Mouse (Mus musculus) left cerebral cortex, adult 18-20 months (tissue): ENCODE measurements around the gene Lamc1. TPM values are rescaled to one million over a fixed set of nuclear protein-coding genes. Genes with fewer than 3 reads are reported as not detected.

Source experiments
- DNase-seq, 2 experiments: peaks; one replicate each; pipeline ENCODE4 v3.0.0; 2021 to 2022; ENCODE audit warnings: low spot score in 2 of 2, mixed read lengths in 1 of 2
- total RNA-seq, 2 experiments: library from RNA; stranded (reverse); gene quantifications; 2 replicates each; pipeline ENCODE4 v1.2.3; 2021

Gene Lamc1
- total RNA-seq, 2 experiments from 2014 or later = 25.3 to 25.5 TPM

DNA sequence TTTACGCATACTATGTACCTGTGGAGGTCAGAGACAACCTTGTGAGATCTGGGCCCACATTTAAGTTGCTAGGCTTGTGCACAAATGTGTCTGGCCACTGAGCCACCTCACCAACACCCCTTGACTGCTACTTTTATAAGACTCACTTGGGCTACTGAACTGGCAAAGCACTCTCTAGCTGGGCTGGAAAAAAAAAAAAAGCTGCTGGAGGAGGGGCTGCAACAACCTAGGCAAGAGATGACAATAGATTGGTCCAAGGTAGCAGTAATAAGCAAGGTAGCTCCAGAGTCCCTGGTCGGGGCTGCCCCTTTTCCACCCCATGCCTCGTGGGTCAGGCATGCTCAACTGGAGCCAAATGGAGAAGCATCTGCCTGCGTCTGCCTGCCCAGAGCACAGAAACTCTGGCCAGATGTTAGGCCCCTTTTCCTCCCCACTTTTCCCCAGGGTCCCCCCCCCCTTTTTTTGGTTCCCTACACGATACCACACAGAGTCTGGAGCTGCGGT is 63.7 kb downstream of the Lamc1 start:
- DNase-seq = no peak

DNA sequence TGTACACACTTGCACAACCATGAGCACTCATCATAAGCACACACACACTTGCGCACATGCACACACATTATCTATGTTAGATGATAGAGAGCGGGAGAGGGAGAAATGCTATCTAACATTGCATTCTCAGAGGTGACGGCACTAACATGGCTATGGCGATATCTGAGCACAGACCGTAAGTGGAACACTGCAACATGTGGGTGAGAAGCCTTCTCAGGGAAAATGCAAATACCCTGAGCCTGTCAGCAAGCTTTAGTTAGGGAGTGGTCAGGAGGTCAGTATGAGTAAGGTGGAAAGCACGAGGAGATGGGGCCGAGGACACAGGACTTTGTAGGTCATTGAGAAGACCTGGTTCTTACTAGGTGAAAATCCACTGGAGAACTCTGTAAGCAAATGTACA is 64.3 kb downstream of the Lamc1 start:
- DNase-seq = no peak

GRCm38 (mm10) chr1:153267730-153268129 is 64.9 kb downstream of the Lamc1 start:
- no peak for DNase-seq

GRCm38 (mm10) chr1:153266891-153267290 is 65.7 kb downstream of the Lamc1 start:
- DNase-seq = peak in 1 of 2 experiments; percentile 29

DNA sequence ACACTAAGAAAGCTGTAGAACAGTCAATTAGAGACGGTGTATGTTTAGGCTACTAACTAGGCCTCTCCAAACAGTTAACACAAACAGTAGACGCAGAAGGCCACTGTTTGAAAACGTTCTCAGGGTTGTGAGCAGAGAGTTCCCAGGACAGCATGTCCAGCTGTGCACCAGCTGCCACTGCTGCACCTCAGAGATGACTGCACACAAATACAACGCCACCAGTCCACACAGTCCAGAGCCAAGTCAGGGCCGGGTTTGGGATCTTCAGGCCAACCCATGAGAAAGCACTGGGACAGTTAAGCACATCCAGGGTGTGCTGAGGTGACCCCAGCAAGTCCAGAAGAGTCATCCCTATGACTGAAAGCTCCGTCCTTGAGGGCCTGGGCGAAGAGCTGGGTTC is 67.0 kb downstream of the Lamc1 start:
- DNase-seq = no peak

GRCm38 (mm10) chr1:153265066-153265465 is 67.5 kb downstream of the Lamc1 start:
- DNase-seq = no peak

- DNase-seq = no peak
Measured at GRCm38 (mm10) chr1:153259752-153260300, 72.8 kb downstream of the Lamc1 start.

GRCm38 (mm10) chr1:153252540-153253210 is 79.9 kb downstream of the Lamc1 start:
- DNase-seq = no peak

- no peak for DNase-seq
Measured at GRCm38 (mm10) chr1:153251590-153252206, 80.9 kb downstream of the Lamc1 start.

DNA sequence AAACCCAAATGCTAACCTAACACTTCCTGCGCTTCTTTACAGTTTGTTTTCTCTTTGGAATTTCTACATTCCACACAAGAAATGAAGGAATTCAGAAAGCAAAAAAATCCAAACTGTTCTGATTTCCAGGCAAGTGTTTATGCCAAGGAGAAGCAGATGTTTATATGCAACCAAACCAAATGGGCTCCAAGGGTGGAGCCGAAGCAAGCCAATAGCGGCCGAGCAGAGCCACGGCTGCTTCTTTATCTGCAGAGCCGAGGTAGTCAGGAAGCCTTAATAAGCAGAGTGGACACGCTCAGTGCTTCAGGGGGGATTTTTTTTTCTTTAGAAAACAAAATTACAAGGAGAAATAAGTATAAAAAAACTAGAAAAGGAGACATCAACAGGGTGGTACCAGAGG is 91.2 kb downstream of the Lamc1 start:
- DNase-seq = no peak

- no peak for DNase-seq
Measured at GRCm38 (mm10) chr1:153235576-153235975, 97.0 kb downstream of the Lamc1 start.

DNA sequence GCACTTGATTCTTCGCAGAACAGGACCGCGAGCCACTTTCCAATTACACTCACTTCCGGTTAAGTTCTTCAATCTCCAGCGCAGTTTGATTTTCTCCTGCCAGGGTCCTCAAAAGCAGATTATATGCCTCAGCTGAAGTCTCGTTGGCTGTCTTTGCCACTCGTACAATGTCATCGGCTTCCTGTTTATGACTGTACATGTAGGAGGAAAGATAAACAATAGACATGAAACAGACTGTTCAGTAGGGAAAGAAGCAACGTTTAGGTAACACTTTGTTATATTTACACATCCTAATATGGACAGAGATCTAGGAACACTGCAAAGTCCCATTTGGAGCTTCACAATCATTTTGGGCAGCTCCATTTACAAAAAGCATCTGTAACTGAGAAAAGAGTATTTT is 100.9 kb downstream of the Lamc1 start:
- DNase-seq = no peak

DNA sequence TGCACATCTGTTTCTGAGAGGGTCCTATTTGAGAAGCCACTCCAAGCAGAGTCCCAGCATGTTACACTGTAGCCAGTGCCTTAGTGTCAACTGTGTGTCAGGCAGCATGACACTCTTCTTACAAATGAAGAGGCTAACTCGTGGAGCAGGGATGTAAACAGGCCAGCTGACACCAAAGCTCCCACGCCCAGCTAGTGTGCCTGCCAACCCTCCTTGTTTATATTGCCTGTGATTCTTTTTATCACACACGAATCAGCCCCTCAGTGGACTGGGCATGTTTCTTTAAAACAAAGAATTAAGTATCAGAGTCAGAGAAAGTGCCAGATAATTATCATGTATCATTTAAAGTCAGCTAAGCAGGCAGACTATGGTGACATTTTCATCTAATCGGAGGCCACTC is 104.7 kb downstream of the Lamc1 start:
- no peak for DNase-seq

GRCm38 (mm10) chr1:153227096-153227495 is 105.5 kb downstream of the Lamc1 start:
- no peak for DNase-seq

GRCm38 (mm10) chr1:153225786-153226725 is 106.5 kb downstream of the Lamc1 start:
- DNase-seq = peak; percentile 21 to 35

DNA sequence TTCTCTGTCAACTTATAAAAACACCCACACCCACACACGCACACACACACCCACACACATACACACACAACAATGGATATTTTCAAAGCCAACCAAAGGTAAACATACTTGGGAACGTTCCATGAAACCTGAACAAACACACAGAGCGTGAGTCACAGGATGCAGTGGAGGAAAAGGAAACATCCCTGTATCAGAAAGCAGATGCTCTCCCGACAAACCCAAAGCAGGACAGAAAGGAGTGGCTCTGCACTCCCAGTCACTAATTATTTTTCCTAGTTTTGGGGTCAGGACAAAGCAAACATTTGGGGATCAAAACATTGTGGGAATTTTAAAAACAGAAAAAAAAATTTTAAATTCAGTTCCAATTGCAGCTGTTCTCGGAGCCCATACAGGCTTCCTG is 108.3 kb downstream of the Lamc1 start:
- DNase-seq = no peak

DNA sequence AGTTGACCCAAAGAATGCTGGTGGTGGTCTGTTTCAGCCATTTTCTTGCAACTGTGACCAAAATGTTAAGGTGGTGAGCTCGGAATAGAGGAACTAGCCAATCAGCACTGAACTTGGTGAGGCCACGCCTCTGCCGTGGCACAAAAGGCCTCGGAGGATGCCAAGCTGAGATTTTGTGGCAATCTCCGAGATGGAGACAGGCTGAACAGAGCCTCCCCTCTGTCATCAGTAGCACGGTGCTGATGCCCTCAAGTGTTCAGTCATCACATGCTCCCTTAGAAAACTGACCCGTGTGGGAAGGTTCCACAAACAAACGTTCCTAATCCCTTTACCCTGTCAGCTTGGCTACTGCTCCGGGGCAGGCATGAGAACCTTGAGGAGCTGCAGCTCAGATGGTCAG is 113.2 kb downstream of the Lamc1 start:
- no peak for DNase-seq

GRCm38 (mm10) chr1:153216516-153216915 is 116.1 kb downstream of the Lamc1 start:
- no peak for DNase-seq

GRCm38 (mm10) chr1:153215676-153216075 is 116.9 kb downstream of the Lamc1 start:
- DNase-seq = no peak

GRCm38 (mm10) chr1:153210992-153211391 is 121.6 kb downstream of the Lamc1 start:
- DNase-seq = no peak

GRCm38 (mm10) chr1:153210198-153210597 is 122.4 kb downstream of the Lamc1 start:
- DNase-seq = no peak
